Mouse (Mus musculus): ENCODE data around the gene Pde1a. TPM values are rescaled to one million over a fixed set of nuclear protein-coding genes. Genes with fewer than 3 reads are reported as not detected.

The Pde1a gene
- polyA plus RNA-seq, 1 experiment from 2014 or later, result 10.1 TPM

DNA sequence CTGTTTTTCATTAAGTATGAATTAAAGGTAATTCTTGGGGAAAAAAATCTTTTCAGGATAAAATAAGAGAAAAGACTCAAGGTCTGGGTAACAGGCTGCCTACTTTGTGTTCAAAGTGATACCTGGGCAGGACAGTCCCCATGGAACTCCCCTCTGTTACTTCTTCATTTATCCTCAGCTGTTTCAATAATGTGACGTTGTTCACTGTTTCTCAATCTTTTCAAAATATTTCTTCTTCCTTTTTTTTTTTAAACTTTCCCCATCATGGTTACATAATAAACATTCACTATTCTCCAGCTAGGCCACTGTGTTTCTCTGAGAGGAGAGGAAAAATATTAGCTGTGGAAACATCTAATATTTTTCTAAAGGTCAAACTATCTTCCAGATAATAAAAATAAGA, 103.7 kb downstream of the Pde1a start:
- Histone ChIP-seq H3K27ac (ENCODE audit: low read length) (no peak overlapping the region), H3K36me3 (ENCODE audit: control insufficient read depth, insufficient read depth, low read length) (no peaks in the 10 kb centered on the region), H3K9me3 (replicated peaks; ENCODE audit: control insufficient read depth, low read length, poor library complexity, severe bottlenecking) (no peaks in the 10 kb centered on the region), H3K27me3 (ENCODE audit: control insufficient read depth, insufficient read depth, low read depth, low read length) (no peaks in the 10 kb centered on the region), H3K4me3 (ENCODE audit: low read depth, low read length) (no peak overlapping the region), H3K4me1 (ENCODE audit: control insufficient read depth, insufficient read depth, low read length) (no peaks in the 10 kb centered on the region), H3K9ac (ENCODE audit: low read depth, low read length) (no peak overlapping the region), H3K4me2 (ENCODE audit: low read length) (no peak overlapping the region)
- no peak for ATAC-seq
- 90% methylated on average over 1 of the region's 1 CpGs for WGBS

DNA sequence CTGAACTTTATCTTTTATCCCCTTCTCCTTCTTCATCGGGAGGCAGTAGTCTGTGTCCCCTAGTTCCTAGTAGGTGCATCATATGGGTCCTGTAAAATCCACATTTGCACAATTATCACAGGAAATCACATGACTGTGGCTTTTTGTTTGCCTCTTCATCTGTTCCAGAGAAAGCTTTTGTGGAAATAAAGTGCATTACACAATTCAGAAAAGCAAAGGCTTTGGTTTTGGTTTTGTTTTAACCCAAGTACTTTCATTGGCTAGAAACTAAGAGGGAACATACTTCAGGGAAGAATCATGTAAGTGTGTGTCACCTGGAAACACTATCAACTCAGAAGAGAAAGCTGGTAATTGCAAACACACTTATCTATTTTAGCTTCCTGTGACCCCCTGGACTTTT, 104.2 kb downstream of the Pde1a start:
- no peak for ATAC-seq
- no peak overlapping the region for H3K4me2 ChIP-seq (ENCODE audit: low read length)
- no peak overlapping the region for H3K27ac ChIP-seq (ENCODE audit: low read length)
- H3K9me3 ChIP-seq (replicated peaks; ENCODE audit: control insufficient read depth, low read length, poor library complexity, severe bottlenecking), result no peaks in the 10 kb centered on the region
- H3K36me3 ChIP-seq (ENCODE audit: control insufficient read depth, insufficient read depth, low read length), result no peaks in the 10 kb centered on the region
- no peaks in the 10 kb centered on the region for H3K27me3 ChIP-seq (ENCODE audit: control insufficient read depth, insufficient read depth, low read depth, low read length)
- H3K4me1 ChIP-seq (ENCODE audit: control insufficient read depth, insufficient read depth, low read length), result no peaks in the 10 kb centered on the region
- H3K9ac ChIP-seq (ENCODE audit: low read depth, low read length), result no peak overlapping the region
- WGBS, result 86% methylated on average over 1 of the region's 1 CpGs
- H3K4me3 ChIP-seq (ENCODE audit: low read depth, low read length), result no peak overlapping the region

GRCm38 (mm10) chr2:80014161-80014560, 115.1 kb downstream of the Pde1a start:
- Histone ChIP-seq H3K4me3 (ENCODE audit: low read depth, low read length) (no peak overlapping the region), H3K27me3 (ENCODE audit: control insufficient read depth, insufficient read depth, low read depth, low read length) (no peaks in the 10 kb centered on the region), H3K36me3 (ENCODE audit: control insufficient read depth, insufficient read depth, low read length) (no peaks in the 10 kb centered on the region), H3K4me1 (ENCODE audit: control insufficient read depth, insufficient read depth, low read length) (no peaks in the 10 kb centered on the region), H3K9ac (ENCODE audit: low read depth, low read length) (no peak overlapping the region), H3K4me2 (ENCODE audit: low read length) (no peak overlapping the region), H3K9me3 (replicated peaks; ENCODE audit: control insufficient read depth, low read length, poor library complexity, severe bottlenecking) (no peaks in the 10 kb centered on the region), H3K27ac (ENCODE audit: low read length) (no peak overlapping the region)
- ATAC-seq, result no peak
- 90% methylated on average over 3 of the region's 3 CpGs for WGBS

DNA sequence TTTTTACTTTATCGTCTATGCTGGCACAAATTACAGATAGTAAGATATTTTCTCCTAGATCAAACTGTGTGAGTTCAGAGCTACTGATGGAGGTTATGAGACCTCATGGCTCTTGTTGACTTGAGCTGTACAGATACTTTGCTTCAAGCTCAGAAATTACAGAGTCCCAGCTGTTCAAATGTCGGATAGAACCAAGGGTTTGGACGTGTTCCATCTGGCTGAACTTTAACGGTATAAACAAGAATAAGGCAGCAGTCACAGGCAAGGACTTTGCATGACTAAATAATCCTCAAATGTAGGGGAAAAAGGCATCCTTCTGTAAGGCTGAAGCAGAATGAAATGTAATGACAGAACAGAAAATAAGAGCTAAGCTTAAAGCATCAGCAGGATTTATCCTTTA, 116.2 kb downstream of the Pde1a start:
- Histone ChIP-seq H3K27ac (ENCODE audit: low read length) (no peak overlapping the region), H3K27me3 (ENCODE audit: control insufficient read depth, insufficient read depth, low read depth, low read length) (no peaks in the 10 kb centered on the region), H3K9me3 (replicated peaks; ENCODE audit: control insufficient read depth, low read length, poor library complexity, severe bottlenecking) (no peaks in the 10 kb centered on the region), H3K9ac (ENCODE audit: low read depth, low read length) (no peak overlapping the region), H3K36me3 (ENCODE audit: control insufficient read depth, insufficient read depth, low read length) (no peaks in the 10 kb centered on the region), H3K4me3 (ENCODE audit: low read depth, low read length) (no peak overlapping the region), H3K4me1 (ENCODE audit: control insufficient read depth, insufficient read depth, low read length) (no peaks in the 10 kb centered on the region), H3K4me2 (ENCODE audit: low read length) (no peak overlapping the region)
- 66% methylated on average over 4 of the region's 4 CpGs for whole genome bisulfite sequencing
- no peak for ATAC-seq

GRCm38 (mm10) chr2:79999168-79999567, 130.1 kb downstream of the Pde1a start:
- H3K9ac ChIP-seq (ENCODE audit: low read depth, low read length), result no peak overlapping the region
- no peak overlapping the region for H3K4me3 ChIP-seq (ENCODE audit: low read depth, low read length)
- no peaks in the 10 kb centered on the region for H3K36me3 ChIP-seq (ENCODE audit: control insufficient read depth, insufficient read depth, low read length)
- no peaks in the 10 kb centered on the region for H3K9me3 ChIP-seq (replicated peaks; ENCODE audit: control insufficient read depth, low read length, poor library complexity, severe bottlenecking)
- no peak for ATAC-seq
- WGBS, result 91% methylated on average over 3 of the region's 3 CpGs
- H3K27me3 ChIP-seq (ENCODE audit: control insufficient read depth, insufficient read depth, low read depth, low read length), result no peaks in the 10 kb centered on the region
- H3K27ac ChIP-seq (ENCODE audit: low read length), result no peak overlapping the region
- no peak overlapping the region for H3K4me2 ChIP-seq (ENCODE audit: low read length)
- no peaks in the 10 kb centered on the region for H3K4me1 ChIP-seq (ENCODE audit: control insufficient read depth, insufficient read depth, low read length)

- Histone ChIP-seq H3K4me1 (ENCODE audit: control insufficient read depth, insufficient read depth, low read length) (no peaks in the 10 kb centered on the region), H3K36me3 (ENCODE audit: control insufficient read depth, insufficient read depth, low read length) (no peaks in the 10 kb centered on the region), H3K9me3 (replicated peaks; ENCODE audit: control insufficient read depth, low read length, poor library complexity, severe bottlenecking) (no peaks in the 10 kb centered on the region), H3K4me2 (ENCODE audit: low read length) (no peak overlapping the region), H3K27me3 (ENCODE audit: control insufficient read depth, insufficient read depth, low read depth, low read length) (no peaks in the 10 kb centered on the region), H3K9ac (ENCODE audit: low read depth, low read length) (no peak overlapping the region), H3K27ac (ENCODE audit: low read length) (no peak overlapping the region), H3K4me3 (ENCODE audit: low read depth, low read length) (no peak overlapping the region)
- 91% methylated on average over 2 of the region's 2 CpGs for WGBS
- no peak for ATAC-seq
Measured at GRCm38 (mm10) chr2:79998460-79998859, 130.8 kb downstream of the Pde1a start.

DNA sequence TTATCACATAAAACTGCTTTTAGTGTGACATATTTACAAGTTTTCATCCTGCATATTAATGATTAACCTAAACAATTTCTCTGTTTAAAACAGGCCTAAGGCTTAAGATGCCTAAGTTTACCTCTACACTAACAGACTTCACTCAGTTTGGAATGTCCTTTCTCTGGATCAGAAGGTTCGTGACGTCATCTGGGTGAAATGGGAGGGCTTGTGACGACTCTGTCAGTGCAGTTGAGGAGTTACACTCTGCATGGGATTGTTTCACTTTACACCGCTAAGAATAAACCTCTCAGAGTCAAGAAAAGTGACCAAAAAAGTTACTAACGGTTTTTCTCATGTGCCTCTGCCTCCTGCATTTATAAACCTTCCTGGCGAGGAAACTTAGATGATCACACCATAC, 137.6 kb downstream of the Pde1a start:
- no peaks in the 10 kb centered on the region for H3K4me1 ChIP-seq (ENCODE audit: control insufficient read depth, insufficient read depth, low read length)
- ATAC-seq, result no peak
- H3K9me3 ChIP-seq (replicated peaks; ENCODE audit: control insufficient read depth, low read length, poor library complexity, severe bottlenecking), result no peaks in the 10 kb centered on the region
- H3K9ac ChIP-seq (ENCODE audit: low read depth, low read length), result no peak overlapping the region
- H3K27ac ChIP-seq (ENCODE audit: low read length), result no peak overlapping the region
- H3K4me3 ChIP-seq (ENCODE audit: low read depth, low read length), result no peak overlapping the region
- H3K4me2 ChIP-seq (ENCODE audit: low read length), result no peak overlapping the region
- no peaks in the 10 kb centered on the region for H3K27me3 ChIP-seq (ENCODE audit: control insufficient read depth, insufficient read depth, low read depth, low read length)
- no peaks in the 10 kb centered on the region for H3K36me3 ChIP-seq (ENCODE audit: control insufficient read depth, insufficient read depth, low read length)
- 72% methylated on average over 6 of the region's 6 CpGs for WGBS

DNA sequence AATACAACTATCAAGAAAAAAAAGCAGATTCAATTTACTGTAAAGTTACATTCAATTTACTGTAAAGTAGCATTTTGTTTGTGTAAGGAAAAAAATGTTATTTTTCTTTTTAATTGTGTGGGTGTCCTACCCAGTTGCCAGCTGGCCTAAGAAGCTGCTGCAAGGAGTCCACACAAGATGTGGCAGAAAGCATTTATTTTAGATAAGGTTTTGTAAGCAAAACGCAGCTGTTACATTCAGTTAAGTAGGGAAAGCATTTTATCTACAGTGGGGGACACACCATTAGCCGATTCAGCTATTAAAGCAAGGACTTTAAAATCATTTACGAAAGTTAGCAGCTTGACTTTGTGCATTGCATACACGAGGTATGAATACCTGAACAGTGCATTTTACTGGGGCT, 145.5 kb downstream of the Pde1a start:
- H3K27ac ChIP-seq (ENCODE audit: low read length), result no peak overlapping the region
- no peaks in the 10 kb centered on the region for H3K9me3 ChIP-seq (replicated peaks; ENCODE audit: control insufficient read depth, low read length, poor library complexity, severe bottlenecking)
- no peaks in the 10 kb centered on the region for H3K36me3 ChIP-seq (ENCODE audit: control insufficient read depth, insufficient read depth, low read length)
- H3K4me3 ChIP-seq (ENCODE audit: low read depth, low read length), result no peak overlapping the region
- H3K4me1 ChIP-seq (ENCODE audit: control insufficient read depth, insufficient read depth, low read length), result no peaks in the 10 kb centered on the region
- H3K4me2 ChIP-seq (ENCODE audit: low read length), result no peak overlapping the region
- 84% methylated on average over 4 of the region's 4 CpGs for WGBS
- no peak for ATAC-seq
- H3K27me3 ChIP-seq (ENCODE audit: control insufficient read depth, insufficient read depth, low read depth, low read length), result no peaks in the 10 kb centered on the region
- no peak overlapping the region for H3K9ac ChIP-seq (ENCODE audit: low read depth, low read length)

DNA sequence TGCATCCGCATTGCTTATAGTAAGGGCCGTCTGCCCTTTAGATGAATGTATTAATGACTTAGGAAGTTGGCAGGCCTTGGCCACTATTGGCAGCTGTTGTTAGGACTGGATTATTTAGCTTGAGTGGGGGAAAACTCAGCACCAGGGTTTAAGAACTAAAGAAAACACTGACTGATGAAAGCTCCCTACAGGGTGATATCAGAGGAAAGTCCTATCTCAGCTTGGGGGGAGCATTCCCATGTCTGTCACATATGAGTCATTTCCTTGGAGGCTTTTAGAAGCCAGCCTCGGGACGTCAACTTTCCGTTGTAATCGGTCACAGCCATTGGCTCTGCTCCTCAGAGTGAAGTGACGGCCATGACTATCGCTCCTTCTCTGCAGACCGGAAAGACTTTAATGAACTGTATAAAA, 146.0 kb downstream of the Pde1a start:
- no peaks in the 10 kb centered on the region for H3K27me3 ChIP-seq (ENCODE audit: control insufficient read depth, insufficient read depth, low read depth, low read length)
- no peak overlapping the region for H3K4me2 ChIP-seq (ENCODE audit: low read length)
- ATAC-seq, result peak; percentile 36; the same call in 1 of the 2 replicates
- H3K9ac ChIP-seq (ENCODE audit: low read depth, low read length), result no peak overlapping the region
- no peaks in the 10 kb centered on the region for H3K9me3 ChIP-seq (replicated peaks; ENCODE audit: control insufficient read depth, low read length, poor library complexity, severe bottlenecking)
- WGBS, result 66% methylated on average over 9 of the region's 9 CpGs
- H3K27ac ChIP-seq (ENCODE audit: low read length), result no peak overlapping the region
- no peaks in the 10 kb centered on the region for H3K4me1 ChIP-seq (ENCODE audit: control insufficient read depth, insufficient read depth, low read length)
- H3K36me3 ChIP-seq (ENCODE audit: control insufficient read depth, insufficient read depth, low read length), result no peaks in the 10 kb centered on the region
- H3K4me3 ChIP-seq (ENCODE audit: low read depth, low read length), result no peak overlapping the region

DNA sequence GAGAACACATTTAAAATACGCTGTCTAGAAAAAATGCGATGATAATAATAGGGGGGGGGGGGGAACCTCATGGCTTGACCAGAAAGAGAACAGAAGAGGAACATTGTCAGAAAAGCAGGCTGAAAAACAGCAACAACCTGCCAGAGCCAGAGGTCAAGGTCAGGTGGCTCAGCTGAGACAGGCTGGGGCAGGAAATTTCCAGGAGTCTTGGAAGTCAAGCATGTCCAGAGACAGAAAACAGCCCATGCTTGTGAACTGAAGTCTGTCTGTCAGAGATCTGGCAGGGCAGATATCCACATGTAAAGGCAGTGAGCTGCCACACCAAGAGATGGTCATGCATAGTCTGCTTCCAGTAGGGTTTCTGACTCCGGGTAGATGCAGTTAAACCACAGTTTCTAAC, 147.5 kb downstream of the Pde1a start:
- no peak for ATAC-seq
- Histone ChIP-seq H3K36me3 (ENCODE audit: control insufficient read depth, insufficient read depth, low read length) (no peaks in the 10 kb centered on the region), H3K4me2 (ENCODE audit: low read length) (no peak overlapping the region), H3K9me3 (replicated peaks; ENCODE audit: control insufficient read depth, low read length, poor library complexity, severe bottlenecking) (no peaks in the 10 kb centered on the region), H3K27me3 (ENCODE audit: control insufficient read depth, insufficient read depth, low read depth, low read length) (no peaks in the 10 kb centered on the region), H3K4me3 (ENCODE audit: low read depth, low read length) (no peak overlapping the region), H3K27ac (ENCODE audit: low read length) (no peak overlapping the region), H3K9ac (ENCODE audit: low read depth, low read length) (no peak overlapping the region), H3K4me1 (ENCODE audit: control insufficient read depth, insufficient read depth, low read length) (no peaks in the 10 kb centered on the region)
- WGBS, result 96% methylated on average over 3 of the region's 3 CpGs
